Mouse (Mus musculus): ENCODE data around the gene Ap2s1.
A peak's percentile ranks its signal among the peaks of the same experiment; 100 is the strongest.
"Not testable (repeated sequence)": the region's sequence is repeated elsewhere in the genome, so short reads cannot be mapped to it uniquely, and the experiment has no call there.

Ap2s1 gene

GRCm38 (mm10) chr7:16738073-16738696, at the start of gene Ap2s1:
Gene Ap2s1, plus strand, starts transcription at chr7:16738410.
- peak; percentile 85 to 89 for DNase-seq (ENCODE audit: low read depth in 1 of 2, low spot score in 2 of 2)

GRCm38 (mm10) chr7:16689196-16689595, 49.0 kb upstream of the Ap2s1 start:
- DNase-seq (ENCODE audit: low read depth in 1 of 2, low spot score in 2 of 2), result no peak

- DNase-seq (ENCODE audit: low read depth in 1 of 2, low spot score in 2 of 2), result no peak
Observed at GRCm38 (mm10) chr7:16695025-16695424, 43.2 kb upstream of the Ap2s1 start.

GRCm38 (mm10) chr7:16699042-16699441, 39.2 kb upstream of the Ap2s1 start:
- no peak for DNase-seq (ENCODE audit: low read depth in 1 of 2, low spot score in 2 of 2)

- DNase-seq (ENCODE audit: low read depth in 1 of 2, low spot score in 2 of 2), result no peak
Observed at GRCm38 (mm10) chr7:16700583-16700982, 37.6 kb upstream of the Ap2s1 start.

GRCm38 (mm10) chr7:16706385-16706784, 31.8 kb upstream of the Ap2s1 start:
- DNase-seq (ENCODE audit: low read depth in 1 of 2, low spot score in 2 of 2), result no peak

GRCm38 (mm10) chr7:16708244-16708643, 30.0 kb upstream of the Ap2s1 start:
- DNase-seq (ENCODE audit: low read depth in 1 of 2, low spot score in 2 of 2), result no peak

GRCm38 (mm10) chr7:16710604-16711003, 27.6 kb upstream of the Ap2s1 start:
- DNase-seq (ENCODE audit: low read depth in 1 of 2, low spot score in 2 of 2), result no peak

- no peak for DNase-seq (ENCODE audit: low read depth in 1 of 2, low spot score in 2 of 2)
Observed at GRCm38 (mm10) chr7:16712633-16713415, 25.4 kb upstream of the Ap2s1 start.

- not testable (repeated sequence) for DNase-seq (ENCODE audit: low read depth in 1 of 2, low spot score in 2 of 2)
Observed at GRCm38 (mm10) chr7:16716456-16717152, 21.6 kb upstream of the Ap2s1 start.

GRCm38 (mm10) chr7:16721629-16722028, 16.6 kb upstream of the Ap2s1 start, which contains the start of gene Ceacam9:
Gene Ceacam9, plus strand, starts transcription at chr7:16721929.
- DNase-seq (ENCODE audit: low read depth in 1 of 2, low spot score in 2 of 2), result no peak

- not testable (repeated sequence) for DNase-seq (ENCODE audit: low read depth in 1 of 2, low spot score in 2 of 2)
Observed at GRCm38 (mm10) chr7:16722490-16722889, 15.7 kb upstream of the Ap2s1 start.

GRCm38 (mm10) chr7:16728596-16729348, 9.4 kb upstream of the Ap2s1 start:
- peak in 1 of 2 experiments; percentile 21 for DNase-seq (ENCODE audit: low read depth in 1 of 2, low spot score in 2 of 2)

GRCm38 (mm10) chr7:16729563-16729962, 8.6 kb upstream of the Ap2s1 start:
- DNase-seq (ENCODE audit: low read depth in 1 of 2, low spot score in 2 of 2), result not testable (repeated sequence)

GRCm38 (mm10) chr7:16730791-16731190, 7.4 kb upstream of the Ap2s1 start:
- no peak for DNase-seq (ENCODE audit: low read depth in 1 of 2, low spot score in 2 of 2)

GRCm38 (mm10) chr7:16731893-16732422, 6.3 kb upstream of the Ap2s1 start:
- no peak for DNase-seq (ENCODE audit: low read depth in 1 of 2, low spot score in 2 of 2)

- DNase-seq (ENCODE audit: low read depth in 1 of 2, low spot score in 2 of 2), result no peak
Observed at GRCm38 (mm10) chr7:16737606-16738072, 571 bp upstream of the Ap2s1 start.

GRCm38 (mm10) chr7:16739056-16739604, 920 bp downstream of the Ap2s1 start:
- DNase-seq (ENCODE audit: low read depth in 1 of 2, low spot score in 2 of 2), result no peak

GRCm38 (mm10) chr7:16745373-16745772, 7.2 kb downstream of the Ap2s1 start:
- no peak for DNase-seq (ENCODE audit: low read depth in 1 of 2, low spot score in 2 of 2)

- DNase-seq (ENCODE audit: low read depth in 1 of 2, low spot score in 2 of 2), result no peak
Observed at GRCm38 (mm10) chr7:16746093-16746492, 7.9 kb downstream of the Ap2s1 start.

Measured in monocyte, adult 2 months (primary cell).